Mouse (Mus musculus): Measurements from ENCODE around the gene Nox1. TPM values are rescaled to one million over a fixed set of nuclear protein-coding genes. Genes with fewer than 3 reads are reported as not detected.

Nox1 gene
- polyA plus RNA-seq, 1 experiment from 2014 or later, result 0.95 TPM

GRCm38 (mm10) chrX:134102641-134103040 lies 119.1 kb downstream of the Nox1 start:
- 67% methylated on average over 2 of the region's 2 CpGs for WGBS
- TF ChIP-seq EP300 (IDR thresholded peaks at IDR 0.05) (no peak), CTCF (IDR thresholded peaks at IDR 0.05) (no peak)
- Histone ChIP-seq H3K36me3 (ENCODE audit: insufficient read depth, low read length) (no peaks in the 10 kb centered on the region), H3K9ac (replicated peaks; ENCODE audit: low read depth) (no peak overlapping the region), H3K4me3 (ENCODE audit: low read depth, low read length) (no peak overlapping the region), H3K9me3 (ENCODE audit: low read length) (no peaks in the 10 kb centered on the region), H3K27me3 (replicated peaks; ENCODE audit: insufficient read depth, low read length) (no peaks in the 10 kb centered on the region), H3K27ac (ENCODE audit: low read length) (no peak overlapping the region), H3K4me2 (replicated peaks; ENCODE audit: low read depth, low read length) (no peak overlapping the region), H3K4me1 (ENCODE audit: insufficient read depth, low read depth, low read length) (no peaks in the 10 kb centered on the region)
- ATAC-seq, result no peak
- DNase-seq (ENCODE audit: low spot score), result no peak

GRCm38 (mm10) chrX:134085453-134085852 lies 136.3 kb downstream of the Nox1 start:
- no peaks in the 10 kb centered on the region for H3K36me3 ChIP-seq (ENCODE audit: insufficient read depth, low read length)
- H3K4me3 ChIP-seq (ENCODE audit: low read depth, low read length), result no peak overlapping the region
- no peak overlapping the region for H3K9ac ChIP-seq (replicated peaks; ENCODE audit: low read depth)
- WGBS, result 84% methylated on average over 1 of the region's 1 CpGs
- H3K4me1 ChIP-seq (ENCODE audit: insufficient read depth, low read depth, low read length), result no peaks in the 10 kb centered on the region
- H3K4me2 ChIP-seq (replicated peaks; ENCODE audit: low read depth, low read length), result no peak overlapping the region
- no peak for ATAC-seq
- TF ChIP-seq EP300 (IDR thresholded peaks at IDR 0.05) (no peak), CTCF (IDR thresholded peaks at IDR 0.05) (no peak)
- no peaks in the 10 kb centered on the region for H3K27me3 ChIP-seq (replicated peaks; ENCODE audit: insufficient read depth, low read length)
- H3K9me3 ChIP-seq (ENCODE audit: low read length), result no peaks in the 10 kb centered on the region
- no peak for DNase-seq (ENCODE audit: low spot score)
- no peak overlapping the region for H3K27ac ChIP-seq (ENCODE audit: low read length)

GRCm38 (mm10) chrX:134059764-134060163 lies 162.0 kb downstream of the Nox1 start:
- H3K27me3 ChIP-seq (replicated peaks; ENCODE audit: insufficient read depth, low read length), result no peaks in the 10 kb centered on the region
- no peaks in the 10 kb centered on the region for H3K36me3 ChIP-seq (ENCODE audit: insufficient read depth, low read length)
- H3K9ac ChIP-seq (replicated peaks; ENCODE audit: low read depth), result peak overlapping the region; percentile 46; the same call in 1 of the 2 replicates
- no peaks in the 10 kb centered on the region for H3K4me1 ChIP-seq (ENCODE audit: insufficient read depth, low read depth, low read length)
- H3K9me3 ChIP-seq (ENCODE audit: low read length), result no peaks in the 10 kb centered on the region
- peak overlapping the region; percentile 57 for H3K4me3 ChIP-seq (ENCODE audit: low read depth, low read length)
- no peak for ATAC-seq
- peak overlapping the region; percentile 58 for H3K4me2 ChIP-seq (replicated peaks; ENCODE audit: low read depth, low read length)
- DNase-seq (ENCODE audit: low spot score), result peak; percentile 24
- peak overlapping the region; percentile 83; the same call in 1 of the 2 replicates for H3K27ac ChIP-seq (ENCODE audit: low read length)
- no peak for TF ChIP-seq EP300 (IDR thresholded peaks at IDR 0.05)
- TF ChIP-seq CTCF (IDR thresholded peaks at IDR 0.05), result no peak; the same call in 1 of the 2 replicates
- 14% methylated on average over 10 of the region's 10 CpGs for WGBS

- peak; percentile 94 for DNase-seq (ENCODE audit: low spot score)
Measured at GRCm38 (mm10) chrX:134058987-134059712, 162.6 kb downstream of the Nox1 start, which contains the start of gene Cstf2. Cstf2 (plus strand) TSS chrX:134059187.

GRCm38 (mm10) chrX:134058040-134058875 lies 163.5 kb downstream of the Nox1 start:
- H3K27ac ChIP-seq (ENCODE audit: low read length), result no peak overlapping the region
- no peaks in the 10 kb centered on the region for H3K4me1 ChIP-seq (ENCODE audit: insufficient read depth, low read depth, low read length)
- 0 out of 2 replicates have a peak overlapping the region, but pooled peaks have one; percentile 57 for H3K4me3 ChIP-seq (ENCODE audit: low read depth, low read length)
- peak; percentile 44 for DNase-seq (ENCODE audit: low spot score)
- H3K9me3 ChIP-seq (ENCODE audit: low read length), result no peaks in the 10 kb centered on the region
- H3K27me3 ChIP-seq (replicated peaks; ENCODE audit: insufficient read depth, low read length), result no peaks in the 10 kb centered on the region
- no peak overlapping the region for H3K9ac ChIP-seq (replicated peaks; ENCODE audit: low read depth)
- TF ChIP-seq EP300 (IDR thresholded peaks at IDR 0.05), result no peak
- no peak for TF ChIP-seq CTCF (IDR thresholded peaks at IDR 0.05)
- H3K36me3 ChIP-seq (ENCODE audit: insufficient read depth, low read length), result no peaks in the 10 kb centered on the region
- WGBS, result 48% methylated on average over 14 of the region's 14 CpGs
- peak; percentile 34 for ATAC-seq
- peak overlapping the region; percentile 42 for H3K4me2 ChIP-seq (replicated peaks; ENCODE audit: low read depth, low read length)

More at GRCm38 (mm10) chrX:134058987-134059712, 162.6 kb downstream of the Nox1 start, which contains the start of gene Cstf2:
- no peaks in the 10 kb centered on the region for H3K36me3 ChIP-seq (ENCODE audit: insufficient read depth, low read length)
- H3K4me1 ChIP-seq (ENCODE audit: insufficient read depth, low read depth, low read length), result no peaks in the 10 kb centered on the region
- H3K27me3 ChIP-seq (replicated peaks; ENCODE audit: insufficient read depth, low read length), result no peaks in the 10 kb centered on the region
- peak within 1 kb of the TSS; percentile 58 for H3K4me2 ChIP-seq (replicated peaks; ENCODE audit: low read depth, low read length)
- peak; percentile 99 for ATAC-seq
- no peaks in the 10 kb centered on the region for H3K9me3 ChIP-seq (ENCODE audit: low read length)
- H3K27ac ChIP-seq (ENCODE audit: low read length), result peak within 1 kb of the TSS; percentile 83
- 17% methylated on average over 52 of the region's 77 CpGs for WGBS
- peak within 1 kb of the TSS; percentile 46; the same call in 1 of the 2 replicates for H3K9ac ChIP-seq (replicated peaks; ENCODE audit: low read depth)
- peak within 1 kb of the TSS; percentile 57 for H3K4me3 ChIP-seq (ENCODE audit: low read depth, low read length)
- TF ChIP-seq CTCF (IDR thresholded peaks at IDR 0.05) (no peak; the same call in 1 of the 2 replicates), EP300 (IDR thresholded peaks at IDR 0.05) (no peak)

GRCm38 (mm10) chrX:134056897-134057296 lies 164.9 kb downstream of the Nox1 start:
- H3K9me3 ChIP-seq (ENCODE audit: low read length), result no peaks in the 10 kb centered on the region
- DNase-seq (ENCODE audit: low spot score) (no peak), ATAC-seq (no peak)
- H3K36me3 ChIP-seq (ENCODE audit: insufficient read depth, low read length), result no peaks in the 10 kb centered on the region
- H3K27ac ChIP-seq (ENCODE audit: low read length), result no peak overlapping the region
- H3K4me1 ChIP-seq (ENCODE audit: insufficient read depth, low read depth, low read length), result no peaks in the 10 kb centered on the region
- WGBS, result 81% methylated on average over 2 of the region's 2 CpGs
- TF ChIP-seq CTCF (IDR thresholded peaks at IDR 0.05) (no peak), EP300 (IDR thresholded peaks at IDR 0.05) (no peak)
- H3K9ac ChIP-seq (replicated peaks; ENCODE audit: low read depth), result no peak overlapping the region
- no peak overlapping the region for H3K4me3 ChIP-seq (ENCODE audit: low read depth, low read length)
- no peak overlapping the region for H3K4me2 ChIP-seq (replicated peaks; ENCODE audit: low read depth, low read length)
- no peaks in the 10 kb centered on the region for H3K27me3 ChIP-seq (replicated peaks; ENCODE audit: insufficient read depth, low read length)

Measured in lung, postnatal 0 days (tissue).